Mouse (Mus musculus): Measurements from ENCODE around the gene Pcnx3. TPM values are rescaled to one million over a fixed set of nuclear protein-coding genes. Genes with fewer than 3 reads are reported as not detected.

The Pcnx3 gene
- total RNA-seq, 2 experiments from 2014 or later: 42.5 to 42.7 TPM

GRCm38 (mm10) chr19:5668372-5668771 lies 20.3 kb downstream of the Pcnx3 start:
- no peak for DNase-seq

GRCm38 (mm10) chr19:5666386-5666785 lies 22.3 kb downstream of the Pcnx3 start:
- no peak for DNase-seq

GRCm38 (mm10) chr19:5665465-5665864 lies 23.2 kb downstream of the Pcnx3 start:
- no peak for DNase-seq

- DNase-seq: no peak
Measured at GRCm38 (mm10) chr19:5664669-5665257, 23.9 kb downstream of the Pcnx3 start.

- peak; percentile 96 for DNase-seq
Measured at GRCm38 (mm10) chr19:5662981-5663913, 25.5 kb downstream of the Pcnx3 start, which contains the start of gene Sipa1. Sipa1 (minus strand) TSS chr19:5663707.

GRCm38 (mm10) chr19:5662310-5662709 lies 26.4 kb downstream of the Pcnx3 start:
- DNase-seq: no peak

GRCm38 (mm10) chr19:5660942-5661751 lies 27.6 kb downstream of the Pcnx3 start:
- DNase-seq: peak; percentile 42

- DNase-seq: no peak
Measured at GRCm38 (mm10) chr19:5654720-5655298, 33.9 kb downstream of the Pcnx3 start.

GRCm38 (mm10) chr19:5653969-5654719 lies 34.6 kb downstream of the Pcnx3 start:
- DNase-seq: no peak

- no peak for DNase-seq
Measured at GRCm38 (mm10) chr19:5652570-5652969, 36.1 kb downstream of the Pcnx3 start.

- no peak for DNase-seq
Measured at GRCm38 (mm10) chr19:5651502-5652274, 37.0 kb downstream of the Pcnx3 start.

GRCm38 (mm10) chr19:5649298-5649741 lies 39.4 kb downstream of the Pcnx3 start:
- peak; percentile 66 for DNase-seq

- DNase-seq: peak; percentile 85
Measured at GRCm38 (mm10) chr19:5648401-5649297, 40.1 kb downstream of the Pcnx3 start.

- no peak for DNase-seq
Measured at GRCm38 (mm10) chr19:5647791-5648190, 40.9 kb downstream of the Pcnx3 start.

- DNase-seq: no peak
Measured at GRCm38 (mm10) chr19:5646731-5647330, 41.9 kb downstream of the Pcnx3 start.

- DNase-seq: no peak
Measured at GRCm38 (mm10) chr19:5645280-5645679, 43.4 kb downstream of the Pcnx3 start.

GRCm38 (mm10) chr19:5641641-5642040 lies 47.1 kb downstream of the Pcnx3 start:
- no peak for DNase-seq

- no peak for DNase-seq
Measured at GRCm38 (mm10) chr19:5641021-5641420, 47.7 kb downstream of the Pcnx3 start.

GRCm38 (mm10) chr19:5640339-5640738 lies 48.4 kb downstream of the Pcnx3 start:
- DNase-seq: peak; percentile 34
